Comparison of ENCODE assay signal across 8 mouse cellular contexts in genomic region chr10:77260166-77260875, GRCm38 (mm10). TPM values are rescaled to one million over a fixed set of nuclear protein-coding genes. Genes with fewer than 3 reads are reported as not detected.
A peak's percentile ranks its signal among the peaks of the same experiment; 100 is the strongest.
DNase-seq lines count a peak whose midpoint lies in the region; ATAC-seq lines count a peak whose summit lies in the region.
"Had no signal": no experiment of that assay in that cellular context is flagged by ENCODE, and none has a peak within 500 bp of the region (broad histone marks: within the 10 kb centered on the region; RNA-seq: fewer than 3 reads in every experiment).

No protein-coding gene starts in this region.

- no peak for ATAC-seq in lung, embryonic 16.5 days (ENCODE audit: low read depth)
- ATAC-seq in forebrain, embryonic 15.5 days (replicated peaks), result no peak
- no peak for ATAC-seq in limb, embryonic 13.5 days (ENCODE audit: low FRiP score, low read depth)
- ATAC-seq in stomach, embryonic 15.5 days (ENCODE audit: insufficient read depth, low FRiP score, low read depth), result no peak
- no peak for ATAC-seq in CD4-positive, CD25-positive, alpha-beta regulatory T cell, adult 4 months

- peaks cover 11% of the 10 kb centered on the region for H3K4me1 ChIP-seq in lung, embryonic 16.5 days (replicated peaks; ENCODE audit: control insufficient read depth, insufficient read depth, low read length)
- H3K4me1 ChIP-seq in forebrain, embryonic 15.5 days, result peaks cover 23% of the 10 kb centered on the region
- H3K4me1 ChIP-seq in limb, embryonic 13.5 days, result peaks cover 14% of the 10 kb centered on the region
- H3K4me1 ChIP-seq in stomach, embryonic 15.5 days, result no peaks in the 10 kb centered on the region

- H3K27me3 ChIP-seq in lung, embryonic 16.5 days (ENCODE audit: control insufficient read depth, insufficient read depth, low read depth, low read length), result no peaks in the 10 kb centered on the region
- H3K27me3 ChIP-seq in forebrain, embryonic 15.5 days, result no peaks in the 10 kb centered on the region
- no peaks in the 10 kb centered on the region for H3K27me3 ChIP-seq in limb, embryonic 13.5 days
- no peaks in the 10 kb centered on the region for H3K27me3 ChIP-seq in stomach, embryonic 15.5 days (replicated peaks)

- H3K4me2 ChIP-seq in lung, embryonic 16.5 days (ENCODE audit: low read depth, low read length), result peak overlapping the region; percentile 85
- peak overlapping the region; percentile 70 for H3K4me2 ChIP-seq in forebrain, embryonic 15.5 days (replicated peaks)
- H3K4me2 ChIP-seq in limb, embryonic 13.5 days (replicated peaks), result peak overlapping the region; percentile 73
- H3K4me2 ChIP-seq in stomach, embryonic 15.5 days, result peak overlapping the region; percentile 66

- 72% methylated on average over 17 of the region's 17 CpGs for WGBS in lung, embryonic 16.5 days
- 89% methylated on average over 17 of the region's 17 CpGs for WGBS in forebrain, embryonic 15.5 days
- WGBS in limb, embryonic 13.5 days, result 86% methylated on average over 17 of the region's 17 CpGs
- WGBS in stomach, embryonic 15.5 days, result 78% methylated on average over 17 of the region's 17 CpGs

- no peaks in the 10 kb centered on the region for H3K9me3 ChIP-seq in lung, embryonic 16.5 days (ENCODE audit: control insufficient read depth, low read length)
- no peaks in the 10 kb centered on the region for H3K9me3 ChIP-seq in forebrain, embryonic 15.5 days
- no peaks in the 10 kb centered on the region for H3K9me3 ChIP-seq in limb, embryonic 13.5 days
- no peaks in the 10 kb centered on the region for H3K9me3 ChIP-seq in stomach, embryonic 15.5 days

- peak overlapping the region; percentile 93 for H3K4me3 ChIP-seq in lung, embryonic 16.5 days (ENCODE audit: low read length)
- peak overlapping the region; percentile 94 for H3K4me3 ChIP-seq in forebrain, embryonic 15.5 days
- peak overlapping the region; percentile 95 for H3K4me3 ChIP-seq in limb, embryonic 13.5 days
- H3K4me3 ChIP-seq in stomach, embryonic 15.5 days (replicated peaks), result peak overlapping the region; percentile 83

- no peak overlapping the region for H3K27ac ChIP-seq in lung, embryonic 16.5 days (ENCODE audit: low read length)
- no peak overlapping the region for H3K27ac ChIP-seq in forebrain, embryonic 15.5 days (replicated peaks)
- no peak overlapping the region for H3K27ac ChIP-seq in limb, embryonic 13.5 days
- H3K27ac ChIP-seq in stomach, embryonic 15.5 days, result no peak overlapping the region

- H3K36me3 ChIP-seq in lung, embryonic 16.5 days (ENCODE audit: control insufficient read depth, insufficient read depth, low read length), result peaks cover 32% of the 10 kb centered on the region
- H3K36me3 ChIP-seq in forebrain, embryonic 15.5 days, result peaks cover 23% of the 10 kb centered on the region
- H3K36me3 ChIP-seq in limb, embryonic 13.5 days, result peaks cover 47% of the 10 kb centered on the region
- peaks cover 22% of the 10 kb centered on the region for H3K36me3 ChIP-seq in stomach, embryonic 15.5 days

- DNase-seq in lung, adult 18-20 months, result no peak
- no peak for DNase-seq in right cerebral cortex, adult 2 months (ENCODE audit: low spot score in 2 of 2)
- DNase-seq: gastrocnemius, postnatal 25 days had no signal

- peak overlapping the region; percentile 24; the same call in 1 of the 2 replicates for H3K9ac ChIP-seq in lung, embryonic 16.5 days (ENCODE audit: low read length)
- H3K9ac ChIP-seq in forebrain, embryonic 15.5 days (replicated peaks), result 0 out of 2 replicates have a peak overlapping the region, but pooled peaks have one; percentile 5
- H3K9ac ChIP-seq in limb, embryonic 13.5 days, result peak overlapping the region; percentile 93
- no peak overlapping the region for H3K9ac ChIP-seq in stomach, embryonic 15.5 days

RNA-seq across cellular contexts. Expression of gene Pofut2, which starts 1.3 kb away (rescaled TPM):
- polyA plus RNA-seq in lung, embryonic 16.5 days (2015; fragmentation: Nextera tagmentation; extraction: Ambion mirVana), result 126 and 132 TPM in 2 replicates
- polyA plus RNA-seq in forebrain, embryonic 15.5 days (2015; fragmentation: Nextera tagmentation; extraction: Ambion mirVana), result 45.2 and 53.4 TPM in 2 replicates
- 148 and 151 TPM in 2 replicates for polyA plus RNA-seq in limb, embryonic 13.5 days (2015; fragmentation: Nextera tagmentation; extraction: Ambion mirVana)
- polyA plus RNA-seq in stomach, embryonic 15.5 days (2015; fragmentation: Nextera tagmentation; extraction: Ambion mirVana), result 117 and 124 TPM in 2 replicates
- 10 to 100 TPM; 20.2 to 25.8 TPM for polyA plus RNA-seq in CD4-positive, CD25-positive, alpha-beta regulatory T cell, adult 4 months (2017; shearing (Covaris generic))
